Mouse (Mus musculus): ENCODE data around the gene Hspb2.

The Hspb2 gene

DNA sequence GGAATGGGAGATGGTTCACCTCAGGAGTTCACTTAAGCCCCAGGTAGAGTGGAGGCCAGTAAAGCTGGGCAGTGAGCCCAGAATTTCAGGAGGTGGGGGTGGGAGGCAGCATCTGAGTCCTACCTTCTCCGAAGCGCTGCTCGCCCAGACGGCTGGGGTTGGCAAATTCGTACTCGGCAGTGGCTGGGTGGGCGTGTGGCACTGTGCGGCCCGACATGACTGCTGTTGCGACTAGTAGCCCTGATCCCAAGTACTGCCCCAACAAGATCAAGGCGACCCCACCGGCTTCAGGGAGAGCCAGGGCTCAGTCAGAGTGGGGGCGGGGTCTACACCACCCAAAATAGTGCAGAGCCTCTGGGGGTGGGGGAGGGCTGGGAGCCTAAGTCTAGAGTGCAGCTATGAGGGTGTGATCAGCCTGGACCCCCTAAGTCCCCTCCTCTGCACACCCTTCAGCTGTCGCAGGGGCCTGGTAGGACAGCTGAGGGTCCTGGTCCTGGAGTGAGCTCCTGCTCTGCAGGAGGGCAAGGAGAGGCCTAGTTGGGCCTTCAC, at the start of gene Hspb2:
TSS of gene Hspb2 (minus strand) at position 301 of the 549 bp plus-strand sequence.
- DNase-seq, result no peak

DNA sequence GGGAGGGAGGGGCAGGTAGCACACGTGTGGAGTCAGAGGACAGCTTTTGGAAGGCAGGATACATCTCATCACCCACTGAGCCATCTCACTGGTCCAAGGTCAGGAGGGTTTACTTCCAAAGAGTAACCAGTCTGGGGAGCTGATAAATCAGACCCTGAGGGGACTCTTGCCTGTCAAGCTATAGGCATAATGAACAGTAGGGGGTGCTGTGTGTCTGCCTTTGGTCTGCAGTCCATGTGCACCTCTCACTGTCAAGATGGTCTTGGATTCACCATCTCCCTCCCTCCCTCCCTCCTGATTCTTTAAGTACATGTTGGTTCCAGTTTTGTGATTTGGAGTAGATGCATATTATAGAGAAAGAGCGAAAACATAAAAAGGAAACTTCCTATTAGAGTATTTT, 48.8 kb upstream of the Hspb2 start:
- DNase-seq, result peak; percentile 46

DNA sequence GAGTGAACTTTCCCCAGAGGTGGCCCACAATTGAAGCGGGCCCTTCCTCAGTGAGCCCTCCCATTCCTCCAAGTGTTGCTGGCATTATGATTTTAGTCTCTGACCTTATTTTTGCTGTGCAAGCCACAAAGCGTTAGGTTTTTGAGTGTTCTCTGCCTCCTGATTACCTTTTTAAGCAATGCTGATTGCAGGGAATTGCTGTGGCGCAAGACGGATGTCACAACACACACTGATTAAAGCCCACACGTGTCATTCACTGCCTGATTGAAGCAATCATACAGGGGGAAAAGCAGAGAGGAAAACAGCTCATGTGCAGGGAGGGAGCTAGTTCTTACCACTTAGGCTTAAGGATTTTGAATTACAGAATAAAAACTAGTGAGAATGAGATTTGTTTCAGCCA, 46.2 kb upstream of the Hspb2 start:
- no peak for DNase-seq

DNA sequence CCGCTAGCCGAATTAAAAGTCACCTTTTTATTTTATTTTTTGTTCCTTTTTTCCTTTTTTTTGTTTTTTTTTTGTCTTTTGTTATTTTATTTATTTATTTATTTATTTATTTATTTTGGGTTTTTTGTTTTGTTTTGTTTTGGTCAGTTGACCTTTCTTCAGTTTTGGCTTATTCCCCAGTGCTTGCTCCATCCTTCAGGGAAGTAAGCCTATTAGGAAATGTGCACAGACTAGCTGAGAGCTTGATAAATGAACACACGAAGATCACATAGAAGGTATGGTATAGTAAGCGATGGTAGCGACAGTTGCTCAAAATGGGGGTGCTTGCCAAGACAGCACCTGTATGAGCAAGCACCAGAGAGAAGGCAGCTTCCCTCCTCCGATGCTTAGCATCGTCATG, 45.5 kb upstream of the Hspb2 start:
- no peak for DNase-seq

DNA sequence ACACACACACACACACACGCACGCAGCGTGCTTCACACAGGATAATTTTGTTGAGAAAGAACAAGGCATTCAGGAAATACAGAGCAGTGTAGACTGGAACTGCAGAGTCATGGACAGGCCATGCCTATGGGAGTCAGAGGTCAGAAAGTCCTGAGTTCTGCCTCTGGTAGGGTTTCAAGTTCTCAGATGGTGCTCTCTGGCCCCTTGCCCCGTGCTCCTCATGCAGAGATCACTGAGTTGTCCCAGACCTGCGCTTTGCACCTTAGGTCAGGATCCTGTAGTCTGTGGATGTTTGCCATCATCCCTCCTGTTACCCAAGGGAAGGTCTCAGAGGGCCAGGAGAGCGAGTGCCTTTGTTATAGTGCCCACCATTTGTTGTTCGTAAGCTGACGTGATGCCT, 44.6 kb upstream of the Hspb2 start:
- no peak for DNase-seq

DNA sequence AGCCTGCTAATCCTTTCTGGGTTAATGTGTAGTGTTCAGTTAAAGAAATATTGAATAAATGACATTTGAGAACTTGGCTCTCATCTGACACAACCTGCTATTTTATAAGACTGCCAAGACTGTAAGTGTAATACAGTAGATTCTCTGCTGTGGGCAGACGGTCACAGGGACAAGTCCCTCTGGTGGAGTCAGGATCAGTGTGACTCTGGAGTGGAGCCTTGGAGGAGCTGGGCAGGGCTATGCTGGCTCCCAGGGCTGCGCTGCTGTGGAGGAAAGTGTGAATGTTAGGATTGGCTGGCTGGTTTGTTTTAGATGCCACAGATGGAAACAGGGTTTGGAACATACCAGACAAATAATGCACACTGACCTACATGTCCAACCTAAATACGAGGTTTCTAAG, 43.1 kb upstream of the Hspb2 start:
- no peak for DNase-seq

- DNase-seq, result no peak
Measured at GRCm38 (mm10) chr9:50782155-50782554, 30.0 kb upstream of the Hspb2 start.

- DNase-seq, result no peak
Measured at GRCm38 (mm10) chr9:50776162-50776760, 24.1 kb upstream of the Hspb2 start.

DNA sequence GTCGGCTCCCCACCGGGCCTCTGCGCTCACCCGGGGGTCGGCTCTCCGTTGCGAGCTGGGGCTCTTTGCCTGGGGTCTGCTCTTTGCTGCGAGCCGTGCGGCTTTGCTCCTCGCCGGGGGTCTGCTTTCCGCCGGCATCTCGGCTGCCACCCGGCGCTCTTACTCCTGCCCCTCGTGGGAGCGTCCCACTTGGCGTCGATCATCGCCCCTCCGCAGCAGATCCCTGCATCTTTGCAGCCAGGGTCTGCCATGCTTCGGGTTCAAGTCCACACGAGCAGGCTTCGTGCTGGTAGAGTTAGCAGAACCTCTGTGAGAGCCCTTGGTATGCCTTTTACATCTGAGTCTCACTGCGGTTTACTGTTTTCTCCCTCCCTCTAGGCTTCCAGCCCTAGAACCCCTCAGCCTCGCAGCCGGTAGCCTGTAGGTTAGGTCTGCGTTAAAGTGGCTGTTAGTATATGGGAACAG, 23.5 kb upstream of the Hspb2 start:
- DNase-seq, result no peak

- DNase-seq, result peak; percentile 89
Measured at GRCm38 (mm10) chr9:50774991-50775612, 22.9 kb upstream of the Hspb2 start, which contains the start of the genes Alg9 and 1110032A03Rik. Gene Alg9, plus strand, starts transcription at chr9:50775019. Gene 1110032A03Rik, minus strand, starts transcription at chr9:50775520.

DNA sequence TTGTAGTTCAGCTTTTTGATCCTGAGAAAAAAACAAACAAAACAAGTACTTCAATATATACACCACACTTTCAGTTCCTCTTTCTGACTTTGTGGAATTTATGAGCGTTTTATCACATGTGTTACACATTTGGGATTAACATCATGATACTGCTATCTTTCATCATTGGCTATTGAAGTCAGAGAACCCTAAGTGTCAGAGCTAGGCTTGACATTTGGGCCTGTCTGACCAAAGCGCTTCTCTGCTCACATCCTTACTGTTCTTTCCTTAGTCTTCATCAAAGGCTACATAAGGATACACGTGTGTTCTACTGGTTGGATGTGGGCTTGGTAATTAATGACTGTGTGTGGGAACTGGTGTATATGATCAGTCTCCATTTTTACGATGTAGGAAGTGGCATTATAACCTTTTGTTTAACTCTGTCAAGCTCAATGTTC, 21.9 kb upstream of the Hspb2 start:
- no peak for DNase-seq

DNA sequence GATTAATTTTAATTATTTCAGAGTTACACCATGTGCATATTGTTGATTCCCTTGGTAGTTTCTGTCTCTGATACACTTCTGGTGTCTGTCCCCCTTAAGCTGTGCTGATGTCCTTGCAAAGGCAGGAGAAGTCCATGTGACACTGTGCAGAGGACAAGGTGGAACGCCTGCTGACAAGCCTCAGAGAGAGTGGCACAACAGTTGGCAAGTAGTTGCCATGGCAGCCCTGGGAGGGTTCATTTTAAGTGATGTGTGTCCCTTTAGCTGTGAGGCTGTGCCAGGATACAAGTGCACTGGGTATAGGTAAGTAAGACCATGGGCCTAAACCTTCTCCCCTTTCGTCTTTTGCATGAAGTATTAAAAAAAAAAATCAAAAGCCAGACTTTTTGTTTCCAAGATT, 17.9 kb upstream of the Hspb2 start:
- no peak for DNase-seq

DNA sequence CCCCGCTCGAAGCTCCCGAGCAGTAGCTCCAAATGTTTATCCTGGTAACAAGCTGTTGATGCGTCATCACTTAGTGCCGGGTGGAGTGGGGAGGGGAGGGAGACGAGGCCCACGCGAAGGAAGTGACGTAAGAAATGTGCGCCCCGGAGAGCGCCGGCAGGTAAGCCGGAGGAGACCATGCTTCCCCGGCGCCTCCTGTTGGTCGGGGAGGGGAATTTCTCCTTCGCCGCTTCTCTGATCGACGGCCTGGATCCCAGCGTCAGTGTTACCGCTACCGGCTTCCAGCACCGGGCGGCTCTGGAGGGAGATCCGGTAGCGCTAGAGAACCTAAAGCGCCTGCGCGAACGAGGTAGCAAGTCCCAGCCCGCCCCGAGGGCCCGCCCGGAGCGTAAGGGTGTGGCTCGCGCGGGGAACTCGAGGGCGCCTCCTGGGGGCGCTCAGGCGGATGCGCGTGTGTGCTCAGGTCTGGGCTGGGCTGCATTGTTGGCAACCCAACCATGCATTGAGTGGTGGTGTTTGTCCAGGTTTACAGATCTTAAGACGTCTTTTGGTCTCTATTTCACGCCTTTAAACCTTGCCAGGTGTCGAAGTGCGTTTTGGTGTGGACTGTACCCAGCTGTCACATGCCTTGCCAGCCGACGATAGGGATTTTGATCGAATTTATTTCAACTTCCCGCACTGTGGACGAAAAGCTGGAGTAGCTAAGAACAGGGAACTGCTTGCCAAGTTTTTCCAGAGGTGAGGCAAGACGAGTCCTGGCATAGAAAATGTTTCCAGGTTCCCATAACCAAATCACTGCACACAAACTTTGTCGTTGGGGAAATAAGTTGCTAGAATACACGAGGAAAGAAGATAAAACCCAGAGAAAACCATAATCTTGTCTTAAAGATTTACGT, 16.2 kb upstream of the Hspb2 start, which contains the start of gene Fdxacb1:
TSS of gene Fdxacb1 (plus strand) at position 130 of the 896 bp plus-strand sequence.
- peak; percentile 100 for DNase-seq

GRCm38 (mm10) chr9:50767531-50768106, 15.5 kb upstream of the Hspb2 start:
- peak; percentile 62 for DNase-seq

- DNase-seq, result no peak
Measured at GRCm38 (mm10) chr9:50763331-50763730, 11.2 kb upstream of the Hspb2 start.

- DNase-seq, result no peak
Measured at GRCm38 (mm10) chr9:50761520-50762243, 9.5 kb upstream of the Hspb2 start.

GRCm38 (mm10) chr9:50756711-50757110, 4.6 kb upstream of the Hspb2 start:
- no peak for DNase-seq

- DNase-seq, result no peak
Measured at GRCm38 (mm10) chr9:50753947-50754346, 1.8 kb upstream of the Hspb2 start.

- peak; percentile 80 for DNase-seq
Measured at GRCm38 (mm10) chr9:50752784-50753615, 846 bp upstream of the Hspb2 start.

DNA sequence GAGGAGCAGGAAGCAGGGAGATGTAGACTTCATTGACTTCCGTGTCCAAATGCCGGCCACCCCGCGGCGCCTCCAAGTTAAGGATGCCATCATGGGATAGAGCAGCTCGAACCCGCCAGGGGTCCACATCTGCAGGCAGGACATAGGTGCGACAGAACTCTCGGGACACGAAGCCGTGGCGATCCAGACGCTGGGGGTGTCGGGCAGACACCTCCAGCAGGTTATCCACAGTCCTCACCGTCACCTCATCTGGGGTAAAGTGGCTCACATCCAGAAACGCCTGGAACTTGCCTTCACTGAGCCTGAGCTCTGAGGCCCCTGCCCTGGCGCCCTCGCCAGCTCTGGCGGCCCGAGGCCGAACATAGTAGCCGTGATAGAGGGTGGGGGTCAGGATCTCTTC, 831 bp downstream of the Hspb2 start, which contains the start of gene Cryab:
TSS of gene Cryab (plus strand) at position 3 of the 400 bp plus-strand sequence.
- no peak for DNase-seq

- DNase-seq, result no peak
Measured at GRCm38 (mm10) chr9:50750706-50751105, 1.4 kb downstream of the Hspb2 start.
